Mouse (Mus musculus): ENCODE measurements at regions not wholly inside any gene's neighbourhood (a gene's known extent, or its start where the extent isn't known, plus 50 kb on each side); places are given as distances from the start of the nearest gene placed in this dataset.

DNA sequence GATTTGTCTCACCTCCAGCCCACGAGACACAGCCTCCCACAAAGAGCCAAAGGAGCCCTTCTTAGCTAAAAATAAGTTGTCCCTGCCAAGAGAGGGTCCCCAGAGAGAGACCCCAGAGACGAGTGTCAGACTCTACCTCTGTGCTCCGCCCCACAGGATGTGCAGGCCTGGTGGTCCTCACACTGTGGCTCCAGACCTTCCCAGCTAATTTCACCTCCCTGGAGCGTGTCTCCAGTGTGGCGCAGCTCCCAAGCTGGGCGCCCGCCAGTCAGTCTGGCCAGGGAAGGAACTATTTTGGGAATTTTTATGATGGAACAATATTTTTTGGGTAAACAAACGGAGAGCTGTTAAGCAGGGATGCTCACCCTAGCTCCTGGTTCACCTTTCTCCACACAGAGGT, 50.8 kb upstream of the Jdp2 start:
- H3K27ac ChIP-seq (ENCODE audit: low read depth): no peak overlapping the region

More for the DNA sequence above, 50.8 kb upstream of the Jdp2 start:
- peaks cover 16% of the 10 kb centered on the region; the same call in 1 of the 2 replicates for H3K4me1 ChIP-seq (ENCODE audit: control insufficient read depth, insufficient read depth)
- no peak overlapping the region for H3K4me3 ChIP-seq (ENCODE audit: low read depth, low read length)
- no peaks in the 10 kb centered on the region for H3K36me3 ChIP-seq (replicated peaks; ENCODE audit: control insufficient read depth, insufficient read depth, low read length)
- H3K4me2 ChIP-seq (ENCODE audit: low read depth, low read length): no peak overlapping the region
- TF ChIP-seq EP300 (IDR thresholded peaks at IDR 0.05; ENCODE audit: low read depth): no peak
- no peak for TF ChIP-seq CTCF (IDR thresholded peaks at IDR 0.05; ENCODE audit: low read depth)
- 48% methylated on average over 8 of the region's 8 CpGs for WGBS
- H3K27me3 ChIP-seq (ENCODE audit: control insufficient read depth, insufficient read depth, low read length): no peaks in the 10 kb centered on the region
- DNase-seq (ENCODE audit: low spot score) (no peak), ATAC-seq (ENCODE audit: insufficient read depth, low read depth) (no peak)
- H3K9me3 ChIP-seq (replicated peaks; ENCODE audit: control insufficient read depth, low read length): no peaks in the 10 kb centered on the region
- no peak overlapping the region for H3K9ac ChIP-seq (replicated peaks; ENCODE audit: low read depth, low read length)

Measured in heart, postnatal 0 days (tissue).